Comparison of ENCODE assay signal across 22 mouse cellular contexts in genomic region chr10:96737972-96738371, GRCm38 (mm10).
"Had no signal": no experiment of that assay in that cellular context is flagged by ENCODE, and none has a peak within 500 bp of the region (broad histone marks: within the 10 kb centered on the region; RNA-seq: fewer than 3 reads in every experiment).

No protein-coding gene starts in this region.

- DNase-seq: heart, postnatal 10 days; heart, postnatal 14 days; heart, postnatal 36 days; heart, postnatal 4 days; kidney, adult 11 months; kidney, adult 18-20 months; kidney, adult 2 months; kidney, adult 8-10 months; kidney, adult 9 months; kidney, postnatal 10 days; kidney, postnatal 14 days; kidney, postnatal 25 days; kidney, postnatal 36 days; kidney, postnatal 4 days; layer of hippocampus, adult 9-11 months; layer of hippocampus, postnatal 36 days had no signal

- ATAC-seq: hindbrain, embryonic 16.5 days; hindbrain, postnatal 0 days; inflammation-experienced regulatory T-cells, adult 6 months; intestine, embryonic 15.5 days; intestine, embryonic 16.5 days; intestine, postnatal 0 days had no signal
